In genomic region chr2:164912151-164912550, GRCm38 (mm10) we compare ENCODE assay signal across 8 mouse cellular contexts. TPM values are rescaled to one million over a fixed set of nuclear protein-coding genes. Genes with fewer than 3 reads are reported as not detected.
DNase-seq lines count a peak whose midpoint lies in the region; ATAC-seq and TF ChIP-seq lines count a peak whose summit lies in the region.

No protein-coding gene starts in this region.

- peaks cover 22% of the 10 kb centered on the region for H3K36me3 ChIP-seq in kidney, embryonic 14.5 days (ENCODE audit: control insufficient read depth, insufficient read depth, low read length)
- peaks cover 41% of the 10 kb centered on the region for H3K36me3 ChIP-seq in heart, embryonic 10.5 days
- H3K36me3 ChIP-seq in lung, postnatal 0 days (ENCODE audit: insufficient read depth, low read length): peaks cover 21% of the 10 kb centered on the region

- peak; percentile 10; the same call in 1 of the 2 replicates for ATAC-seq in kidney, embryonic 14.5 days (ENCODE audit: low FRiP score, low TSS enrichment)
- peak; percentile 42 for ATAC-seq in lung, postnatal 0 days

- H3K4me2 ChIP-seq in kidney, embryonic 14.5 days (replicated peaks; ENCODE audit: low read depth, low read length): peak overlapping the region; percentile 54
- H3K4me2 ChIP-seq in lung, postnatal 0 days (replicated peaks; ENCODE audit: low read depth, low read length): peak overlapping the region; percentile 76

- H3K4me1 ChIP-seq in kidney, embryonic 14.5 days (ENCODE audit: control insufficient read depth, insufficient read depth, low read length): peaks cover 14% of the 10 kb centered on the region
- peaks cover 30% of the 10 kb centered on the region for H3K4me1 ChIP-seq in heart, embryonic 10.5 days
- H3K4me1 ChIP-seq in lung, postnatal 0 days (ENCODE audit: insufficient read depth, low read depth, low read length): peaks cover 9% of the 10 kb centered on the region; the same call in 1 of the 2 replicates

- peak overlapping the region; percentile 95 for H3K27ac ChIP-seq in kidney, embryonic 14.5 days (ENCODE audit: low read depth, low read length)
- peak overlapping the region; percentile 100 for H3K27ac ChIP-seq in heart, embryonic 10.5 days
- H3K27ac ChIP-seq in layer of hippocampus, adult 2 months: peak overlapping the region; percentile 100
- H3K27ac ChIP-seq in lung, postnatal 0 days (ENCODE audit: low read length): peak overlapping the region; percentile 97

- H3K9me3 ChIP-seq in kidney, embryonic 14.5 days (ENCODE audit: control insufficient read depth, low read length): no peaks in the 10 kb centered on the region
- no peaks in the 10 kb centered on the region for H3K9me3 ChIP-seq in heart, embryonic 10.5 days
- H3K9me3 ChIP-seq in lung, postnatal 0 days (ENCODE audit: low read length): no peaks in the 10 kb centered on the region

- peak overlapping the region; percentile 83 for H3K4me3 ChIP-seq in kidney, embryonic 14.5 days (ENCODE audit: low read length)
- peak overlapping the region; percentile 82 for H3K4me3 ChIP-seq in heart, embryonic 10.5 days
- peak overlapping the region; percentile 96 for H3K4me3 ChIP-seq in layer of hippocampus, adult 2 months
- H3K4me3 ChIP-seq in lung, postnatal 0 days (ENCODE audit: low read depth, low read length): peak overlapping the region; percentile 81

- peak overlapping the region; percentile 96 for H3K9ac ChIP-seq in kidney, embryonic 14.5 days (ENCODE audit: low read depth, low read length)
- H3K9ac ChIP-seq in lung, postnatal 0 days (replicated peaks; ENCODE audit: low read depth): peak overlapping the region; percentile 83

- WGBS in kidney, embryonic 14.5 days: 19% methylated on average over 12 of the region's 12 CpGs
- WGBS in heart, embryonic 10.5 days: 10% methylated on average over 12 of the region's 12 CpGs
- WGBS in lung, postnatal 0 days: 4% methylated on average over 12 of the region's 12 CpGs

- TF ChIP-seq CTCF in layer of hippocampus, adult 2 months (conservative IDR thresholded peaks at IDR 0.05): no peak
- no peak for TF ChIP-seq CTCF in lung, postnatal 0 days (IDR thresholded peaks at IDR 0.05)

- no peak for TF ChIP-seq EP300 in lung, postnatal 0 days (IDR thresholded peaks at IDR 0.05)

- no peaks in the 10 kb centered on the region for H3K27me3 ChIP-seq in kidney, embryonic 14.5 days (ENCODE audit: control insufficient read depth, insufficient read depth, low read length)
- no peaks in the 10 kb centered on the region for H3K27me3 ChIP-seq in heart, embryonic 10.5 days (ENCODE audit: insufficient read depth, poor library complexity, severe bottlenecking)
- no peaks in the 10 kb centered on the region for H3K27me3 ChIP-seq in lung, postnatal 0 days (replicated peaks; ENCODE audit: insufficient read depth, low read length)

- DNase-seq in kidney, adult 11 months: no peak
- DNase-seq in brain, adult 2 months (ENCODE audit: low read depth, low spot score): peak; percentile 84
- DNase-seq in heart, embryonic 10.5 days (ENCODE audit: low spot score): peak; percentile 85
- DNase-seq in layer of hippocampus, adult 2 months (ENCODE audit: low spot score in 2 of 2): peak; percentile 50 to 55
- DNase-seq in lung, postnatal 0 days (ENCODE audit: low spot score): peak; percentile 82
- DNase-seq in right cerebral cortex, postnatal 14 days: peak; percentile 59
- no peak for DNase-seq in thymus, postnatal 14 days

RNA-seq across cellular contexts. Expression of gene Zfp335, which starts 0.6 kb away (rescaled TPM):
- 10.7 and 13.8 TPM in 2 replicates for polyA plus RNA-seq in kidney, embryonic 14.5 days (2014; fragmentation: Nextera tagmentation; extraction: Ambion mirVana)
- polyA plus RNA-seq in heart, embryonic 10.5 days (2016; fragmentation: Nextera tagmentation; extraction: Ambion mirVana): 12.6 and 13.5 TPM in 2 replicates
- 10 to 100 TPM; 29.0 to 30.9 TPM for total RNA-seq in layer of hippocampus, adult 2 months (2021)
- 5.0 and 5.2 TPM in 2 replicates for polyA plus RNA-seq in lung, postnatal 0 days (2015; fragmentation: Nextera tagmentation; extraction: Ambion mirVana)

RNA-seq across cellular contexts. Expression of gene Mmp9, which starts 28.4 kb away (rescaled TPM):
- 0.76 and 1.4 TPM in 2 replicates for polyA plus RNA-seq in kidney, embryonic 14.5 days (2014; fragmentation: Nextera tagmentation; extraction: Ambion mirVana)
- 0.53 and 1.1 TPM in 2 replicates for polyA plus RNA-seq in heart, embryonic 10.5 days (2016; fragmentation: Nextera tagmentation; extraction: Ambion mirVana)
- total RNA-seq in layer of hippocampus, adult 2 months (2021): 1 to 10 TPM; 1.4 to 2.2 TPM
- polyA plus RNA-seq in lung, postnatal 0 days (2015; fragmentation: Nextera tagmentation; extraction: Ambion mirVana): 4.5 and 5.6 TPM in 2 replicates

RNA-seq across cellular contexts. Expression of gene Pcif1, which starts 33.0 kb away (rescaled TPM):
- polyA plus RNA-seq in kidney, embryonic 14.5 days (2014; fragmentation: Nextera tagmentation; extraction: Ambion mirVana): 68.9 and 72.9 TPM in 2 replicates
- polyA plus RNA-seq in heart, embryonic 10.5 days (2016; fragmentation: Nextera tagmentation; extraction: Ambion mirVana): 57.9 and 61.5 TPM in 2 replicates
- 10 to 100 TPM; 45.9 to 49.6 TPM for total RNA-seq in layer of hippocampus, adult 2 months (2021)
- polyA plus RNA-seq in lung, postnatal 0 days (2015; fragmentation: Nextera tagmentation; extraction: Ambion mirVana): 60.9 and 71.3 TPM in 2 replicates

RNA-seq across cellular contexts. Expression of gene Slc12a5, which starts 48.5 kb away (rescaled TPM):
- 1.5 and 1.6 TPM in 2 replicates for polyA plus RNA-seq in kidney, embryonic 14.5 days (2014; fragmentation: Nextera tagmentation; extraction: Ambion mirVana)
- 0.74 and 0.92 TPM in 2 replicates for polyA plus RNA-seq in heart, embryonic 10.5 days (2016; fragmentation: Nextera tagmentation; extraction: Ambion mirVana)
- 100 to 1,000 TPM; 406 to 409 TPM for total RNA-seq in layer of hippocampus, adult 2 months (2021)
- 0.84 and 1.0 TPM in 2 replicates for polyA plus RNA-seq in lung, postnatal 0 days (2015; fragmentation: Nextera tagmentation; extraction: Ambion mirVana)

RNA-seq across cellular contexts. Expression of gene Pltp, which starts 54.6 kb away (rescaled TPM):
- 25.7 and 34.6 TPM in 2 replicates for polyA plus RNA-seq in kidney, embryonic 14.5 days (2014; fragmentation: Nextera tagmentation; extraction: Ambion mirVana)
- 8.1 and 12.6 TPM in 2 replicates for polyA plus RNA-seq in heart, embryonic 10.5 days (2016; fragmentation: Nextera tagmentation; extraction: Ambion mirVana)
- 10 to 100 TPM; 67.4 to 86.9 TPM for total RNA-seq in layer of hippocampus, adult 2 months (2021)
- 286 and 314 TPM in 2 replicates for polyA plus RNA-seq in lung, postnatal 0 days (2015; fragmentation: Nextera tagmentation; extraction: Ambion mirVana)

Comparison
In these comparisons a context has a peak if more than half of its experiments do, and no peak if none do; other contexts are left out.
1. DNase-seq: peak in brain, adult 2 months (single experiment), heart, embryonic 10.5 days (single experiment), layer of hippocampus, adult 2 months (2 of 2), lung, postnatal 0 days (single experiment) and right cerebral cortex, postnatal 14 days (single experiment); none in kidney, adult 11 months (single experiment) and thymus, postnatal 14 days (single experiment).
2. Peak in every context shown above with its lines, with median percentiles within 50 percentile points of each other: H3K27ac ChIP-seq and H3K4me3 ChIP-seq.